Mouse (Mus musculus): ENCODE measurements around the gene Rpain. TPM values are rescaled to one million over a fixed set of nuclear protein-coding genes. Genes with fewer than 3 reads are reported as not detected.

Gene Rpain
- total RNA-seq (2021) = 10 to 100 TPM; 18.1 to 19.0 TPM
- long read RNA-seq, experiment 1, partial matches to known transcripts = 0 of 17 reads
- long read RNA-seq, experiment 1, other reads (novel, unspliced or antisense) = 11 of 17 reads
- long read RNA-seq, experiment 2, transcript Rpain-201 (7 exons, 1,100 nt) = major isoform, 6 of 21 reads
- long read RNA-seq, experiment 2, partial matches to known transcripts = 0 of 21 reads
- long read RNA-seq, experiment 2, other reads (novel, unspliced or antisense) = 14 of 21 reads

DNA sequence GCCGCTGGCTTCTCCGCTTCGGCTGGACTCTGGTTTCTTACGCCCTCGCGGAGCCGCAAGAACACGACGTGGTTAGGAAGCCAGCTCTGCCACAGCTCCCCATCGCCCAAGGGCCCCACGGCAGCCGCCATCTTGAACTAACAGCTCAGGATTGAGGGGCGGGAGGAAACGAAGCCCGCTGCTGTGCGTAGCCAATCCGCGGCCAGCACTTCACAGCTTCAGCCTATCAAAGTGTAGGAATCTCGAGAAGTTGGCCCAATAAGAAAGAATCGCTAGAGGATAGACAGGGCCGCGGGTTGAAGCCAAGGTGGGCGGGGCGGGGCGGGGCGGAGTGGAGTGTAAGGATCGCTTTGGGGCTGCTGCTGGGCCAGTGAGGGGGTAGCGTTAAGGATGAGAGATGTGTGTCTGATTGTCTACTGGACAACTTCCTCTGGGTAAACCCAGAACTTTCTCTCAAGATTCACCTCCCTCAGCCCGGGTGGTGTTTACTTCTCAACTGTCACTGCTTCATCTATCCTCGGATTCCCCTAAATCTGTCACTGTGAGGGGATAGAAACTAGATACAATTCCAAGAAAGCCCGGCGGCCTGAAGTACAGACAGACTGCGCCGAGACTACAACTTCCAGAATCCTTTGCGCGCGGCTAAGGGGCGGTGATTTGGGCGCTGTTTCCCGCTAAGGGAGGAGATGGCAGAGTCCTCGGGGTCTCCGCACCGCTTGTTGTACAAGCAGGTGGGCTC lies at the start of gene Rpain, which contains the start of gene Nup88:
TSS of gene Rpain (plus strand) at position 393 of the 739 bp plus-strand sequence.
TSS of gene Nup88 (minus strand) at position 153 of the 739 bp plus-strand sequence.
- peak; percentile 80 to 91 for DNase-seq (ENCODE audit: low spot score in 2 of 2)

DNA sequence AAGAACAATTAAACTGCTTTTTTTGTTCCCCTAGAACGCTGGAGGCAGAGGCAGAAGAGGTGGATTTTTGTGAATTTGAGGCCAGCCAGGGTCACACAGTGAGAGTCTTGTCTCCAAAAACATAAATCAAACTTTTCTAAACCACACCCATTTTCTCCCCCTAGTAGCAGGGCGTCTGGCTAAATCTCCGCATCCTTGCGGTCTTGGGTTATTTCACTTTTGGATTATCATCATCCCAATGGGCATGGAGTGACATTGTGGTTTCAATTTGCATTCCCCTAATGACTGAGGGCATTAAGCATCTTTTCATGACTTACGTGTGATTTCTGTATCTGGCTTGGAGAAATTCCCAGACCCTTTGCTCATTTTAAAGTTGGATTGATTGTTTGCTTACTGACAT lies 38.6 kb upstream of the Rpain start:
- no peak for DNase-seq (ENCODE audit: low spot score in 2 of 2)

DNA sequence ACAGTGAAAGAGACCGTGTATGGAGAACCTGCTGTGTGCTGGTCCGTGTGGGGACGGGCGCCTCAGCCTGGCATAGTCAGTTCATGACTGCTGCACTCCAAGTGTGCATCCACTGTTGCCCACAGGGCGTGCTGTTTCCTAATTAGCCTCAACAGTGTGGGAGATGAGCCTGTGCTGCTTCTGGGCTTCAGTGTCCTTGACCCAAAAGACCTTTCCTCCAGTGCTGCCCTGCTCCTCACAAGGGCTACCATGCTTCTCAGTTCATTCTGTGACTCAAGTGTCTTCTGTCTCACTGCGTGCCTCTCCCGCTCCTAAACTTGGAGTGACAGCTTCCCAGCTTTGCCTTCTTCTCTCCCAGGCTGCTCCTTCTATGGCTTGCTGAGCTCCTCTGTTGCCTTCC lies 34.7 kb upstream of the Rpain start:
- DNase-seq (ENCODE audit: low spot score in 2 of 2) = no peak

DNA sequence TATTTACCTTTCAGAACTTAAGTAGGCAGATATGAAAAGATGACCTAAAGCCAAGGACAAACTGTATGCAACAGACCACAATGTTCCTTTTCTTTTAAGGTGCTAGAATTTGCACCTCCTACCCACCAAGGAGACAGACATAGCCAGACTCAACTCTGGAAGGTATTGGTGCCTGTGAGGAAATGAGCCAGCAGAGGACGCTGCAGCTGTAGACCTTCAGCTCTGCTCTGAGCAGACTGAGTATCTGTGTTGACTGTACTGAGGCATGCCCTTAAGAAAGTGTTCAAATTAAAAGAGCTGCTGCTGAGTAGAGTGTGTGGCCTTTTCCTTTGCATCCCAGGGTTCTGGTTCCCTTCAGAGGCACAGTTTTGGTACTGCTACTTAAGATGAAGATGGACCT lies 27.4 kb upstream of the Rpain start:
- DNase-seq (ENCODE audit: low spot score in 2 of 2) = no peak

DNA sequence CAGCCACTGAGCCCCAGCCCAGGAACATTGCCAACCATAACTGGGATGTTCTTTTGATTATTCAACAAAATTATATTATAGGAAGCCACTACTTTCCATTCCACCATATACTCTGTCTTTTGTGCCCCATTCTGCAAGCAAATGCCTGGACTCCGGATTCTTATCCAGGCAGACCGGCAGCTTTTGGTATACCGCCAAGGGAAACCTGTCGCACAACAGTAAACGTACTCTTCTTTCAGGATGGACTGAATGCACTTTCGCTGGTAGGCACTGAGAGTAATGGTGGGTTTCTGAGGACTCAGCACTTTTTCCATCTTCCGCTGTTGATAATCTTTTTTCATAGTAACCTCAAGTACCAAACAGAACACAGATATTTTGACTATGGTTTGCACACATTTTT lies 26.4 kb upstream of the Rpain start:
- DNase-seq (ENCODE audit: low spot score in 2 of 2) = no peak

DNA sequence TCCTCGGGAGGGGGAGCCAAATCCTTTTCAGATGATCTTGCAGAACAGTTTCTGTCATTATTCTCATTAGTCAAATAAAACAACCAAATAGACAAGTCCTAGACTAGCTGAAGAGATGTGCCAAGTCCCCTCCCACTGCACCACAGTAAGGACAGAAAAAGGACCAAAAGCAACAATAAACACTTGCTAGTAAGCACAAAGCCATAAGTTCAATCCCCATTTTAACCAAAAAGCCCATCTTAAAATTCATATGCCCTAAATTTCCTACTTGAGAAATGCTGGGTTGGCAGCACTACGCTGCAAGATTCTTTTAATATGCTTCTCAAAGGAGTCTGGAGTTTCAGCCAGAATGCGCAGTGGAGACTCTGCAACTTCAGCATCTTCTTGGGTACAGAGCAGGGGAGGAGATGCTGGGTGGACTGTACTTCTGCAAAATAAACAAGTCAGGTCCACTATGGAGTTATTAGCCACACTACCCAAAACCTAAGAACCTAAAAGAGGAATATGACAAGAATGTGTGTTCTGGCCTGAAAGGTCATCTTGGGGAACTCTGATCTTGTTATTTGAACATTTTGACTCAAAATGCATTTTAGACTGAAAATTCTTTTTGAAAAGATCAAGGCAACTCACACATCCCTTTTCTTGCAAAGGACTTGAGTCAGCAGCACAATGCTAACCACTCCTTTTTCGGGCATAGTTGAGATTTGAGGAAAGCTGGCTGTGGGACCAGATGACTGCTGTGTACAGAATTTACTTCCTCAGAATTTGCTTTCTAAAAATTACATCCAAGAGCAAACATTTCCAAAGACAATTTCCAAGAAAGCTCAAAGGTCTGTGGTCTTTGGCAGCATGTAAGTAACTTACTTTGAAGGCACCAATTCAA lies 24.8 kb upstream of the Rpain start:
- no peak for DNase-seq (ENCODE audit: low spot score in 2 of 2)

DNA sequence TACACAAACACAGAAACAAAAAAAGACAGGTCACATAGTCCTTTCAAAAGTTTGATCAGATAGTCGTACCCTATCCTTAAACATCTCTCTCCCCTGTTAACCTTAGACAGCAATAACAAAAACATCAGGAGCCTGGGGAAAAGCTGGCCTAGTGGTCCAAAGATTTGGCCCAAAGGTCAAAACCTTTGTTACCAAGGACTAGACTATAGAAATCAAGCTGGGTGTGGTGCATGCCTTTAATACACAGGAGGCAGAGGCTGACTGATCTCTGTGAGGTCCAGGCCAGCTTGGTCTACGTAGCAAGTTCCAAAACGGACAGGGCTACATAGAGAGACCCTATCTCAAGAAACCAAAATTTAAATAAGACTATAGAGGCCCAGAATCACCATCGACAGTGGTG lies 15.3 kb upstream of the Rpain start:
- no peak for DNase-seq (ENCODE audit: low spot score in 2 of 2)

DNA sequence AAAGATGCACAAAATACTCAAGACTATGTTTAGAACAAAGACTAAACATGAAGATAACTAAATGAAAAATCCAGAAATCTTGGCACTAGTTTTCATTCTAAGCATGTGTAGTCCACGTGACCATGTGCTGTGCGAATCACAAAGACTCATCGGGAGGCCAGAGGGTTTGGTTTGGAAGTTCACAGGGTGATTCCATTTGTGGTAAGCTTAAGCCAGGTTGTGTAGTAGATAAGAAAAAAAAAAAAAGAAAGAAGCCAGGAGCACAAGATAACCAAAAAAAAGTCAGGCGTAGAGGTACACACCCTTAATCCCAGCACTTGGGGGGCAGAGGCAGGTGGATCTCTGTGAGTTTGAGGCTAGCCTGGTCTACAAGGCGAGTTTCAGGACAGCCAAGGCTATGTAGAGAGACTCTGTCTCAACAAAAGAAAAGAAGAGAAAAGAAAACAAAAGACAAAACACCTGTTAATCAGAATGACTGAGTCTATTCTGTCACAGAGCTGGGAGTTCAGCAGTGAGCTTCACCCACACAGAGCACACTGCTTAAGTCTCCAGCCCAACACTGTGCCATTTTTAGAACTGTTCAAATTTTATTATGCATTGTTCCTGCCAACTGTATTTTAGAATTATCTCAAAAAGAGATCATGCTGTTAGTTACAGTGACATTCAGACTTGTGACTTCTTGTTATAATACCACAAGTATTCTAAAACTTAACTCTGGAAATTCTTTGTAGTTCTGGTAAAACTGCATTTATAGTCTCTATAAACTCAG lies 9.0 kb upstream of the Rpain start:
- no peak for DNase-seq (ENCODE audit: low spot score in 2 of 2)

DNA sequence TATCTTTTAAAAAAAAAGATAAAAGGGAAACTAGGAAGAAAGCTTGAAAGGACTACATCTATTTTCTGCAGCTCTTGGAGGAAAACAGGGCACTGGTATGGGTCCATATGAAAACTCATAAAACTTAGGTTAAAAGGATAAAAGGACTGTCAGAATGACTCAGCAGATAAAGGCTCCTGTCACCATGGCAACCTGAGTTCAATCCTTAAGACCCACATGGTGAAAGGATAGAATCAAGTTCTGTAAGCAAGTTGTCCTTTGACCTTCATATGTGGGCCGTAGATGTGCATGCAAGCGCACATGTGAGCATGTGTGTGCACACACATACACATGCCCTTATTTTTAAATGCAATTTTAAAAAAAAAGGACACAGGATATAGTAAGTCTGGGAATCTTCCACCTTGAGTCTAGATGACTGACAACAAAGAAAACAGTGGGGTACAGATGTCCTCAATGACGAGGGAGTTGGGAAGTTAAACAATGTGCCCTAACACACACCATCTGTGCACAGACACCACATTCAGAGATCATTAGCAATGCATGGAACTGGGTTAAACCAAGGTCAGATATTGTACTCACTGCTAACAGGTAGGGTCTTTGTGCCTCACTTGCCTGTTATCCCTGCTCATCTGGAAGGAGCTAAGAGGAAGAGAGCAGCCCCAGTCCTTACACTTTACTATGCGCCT lies 5.6 kb upstream of the Rpain start:
- no peak for DNase-seq (ENCODE audit: low spot score in 2 of 2)

DNA sequence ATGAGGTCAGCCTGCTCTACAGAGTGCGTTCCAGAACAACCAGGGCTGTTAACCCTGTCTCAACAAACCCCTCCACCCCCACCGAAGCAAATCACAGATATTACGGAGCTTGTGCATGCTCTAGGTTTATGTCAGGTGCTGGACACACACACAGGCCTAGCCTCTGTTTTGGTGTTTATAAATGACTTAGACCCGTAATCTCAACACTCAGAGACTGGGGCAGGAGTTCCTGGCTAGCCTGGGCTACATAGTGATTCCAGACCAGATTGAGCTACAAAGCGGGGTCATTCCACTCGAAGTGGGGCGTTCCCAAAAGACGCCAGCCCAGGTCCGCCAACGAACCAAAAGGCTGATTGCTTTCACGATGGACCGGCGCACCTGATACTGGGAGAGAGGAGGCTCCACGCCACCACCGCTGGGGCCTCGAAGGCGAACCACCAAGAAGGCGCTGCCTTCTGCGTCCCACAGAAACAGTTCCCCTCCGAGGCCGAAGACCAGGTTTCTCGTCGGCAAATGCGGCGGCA lies 680 bp upstream of the Rpain start:
- no peak for DNase-seq (ENCODE audit: low spot score in 2 of 2)

DNA sequence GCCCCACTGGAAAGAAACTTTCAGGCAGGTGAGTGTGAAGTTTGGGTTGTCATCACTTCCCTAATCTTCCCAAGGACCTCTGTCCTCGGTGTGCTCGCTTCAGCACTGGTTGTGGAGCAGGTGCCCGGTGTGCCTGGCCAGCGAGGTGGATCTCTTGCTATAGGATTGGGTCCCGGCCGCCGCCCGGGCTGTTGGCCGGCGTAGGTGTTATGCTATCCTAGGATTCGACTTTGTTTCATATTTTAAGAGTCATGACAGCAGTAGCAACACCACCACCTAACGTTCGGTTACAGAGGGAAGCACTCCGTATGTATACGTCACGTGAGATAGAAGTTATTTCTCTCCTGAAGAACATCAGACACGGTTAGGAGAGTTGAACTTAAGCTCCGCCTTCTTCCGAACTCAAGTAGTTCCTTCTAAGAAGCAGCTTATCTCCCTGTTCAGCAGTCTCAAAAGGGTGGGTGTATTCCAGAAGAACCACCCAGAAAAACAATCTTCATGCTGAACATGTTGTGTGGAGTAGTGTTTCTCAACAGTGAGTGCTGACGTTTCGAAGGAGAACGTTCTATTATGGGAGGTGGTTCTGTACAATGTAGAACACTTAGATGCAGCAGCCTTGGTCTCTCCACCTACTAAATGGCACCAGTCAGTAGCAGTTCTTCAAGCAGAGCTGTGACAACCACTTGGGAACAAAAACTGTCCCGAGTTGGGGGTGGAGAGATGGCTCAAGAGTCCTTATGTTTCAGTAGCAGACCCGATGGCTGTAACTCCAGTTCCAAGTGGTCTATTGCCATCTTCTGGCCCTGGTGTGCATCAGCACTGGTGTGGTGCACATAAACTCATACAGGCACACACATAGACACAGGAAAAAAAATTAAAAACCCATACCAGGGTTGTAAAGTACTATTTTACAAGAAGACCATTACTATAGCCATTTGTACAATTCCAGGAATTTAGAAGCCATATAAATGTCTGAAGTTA lies 837 bp downstream of the Rpain start:
- no peak for DNase-seq (ENCODE audit: low spot score in 2 of 2)

DNA sequence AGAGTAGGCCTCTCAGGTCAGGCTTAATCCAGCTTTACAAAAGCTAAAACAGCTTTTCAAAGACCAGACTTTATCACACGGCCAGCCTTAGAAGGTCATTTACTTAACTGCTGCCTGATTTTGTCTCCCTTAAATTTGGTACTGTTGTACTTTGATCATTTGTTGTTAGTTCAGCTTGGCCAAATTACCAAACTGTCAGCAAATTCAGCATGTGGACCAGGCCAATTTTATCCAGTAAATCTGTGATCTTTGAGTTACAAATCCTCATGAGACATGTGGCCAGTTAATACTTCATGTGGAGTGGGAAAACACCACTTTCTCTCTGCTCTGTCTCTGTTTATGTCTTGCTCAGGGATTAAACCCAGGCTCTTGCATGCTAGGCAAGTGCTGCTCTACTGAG lies 2.6 kb downstream of the Rpain start:
- no peak for DNase-seq (ENCODE audit: low spot score in 2 of 2)

DNA sequence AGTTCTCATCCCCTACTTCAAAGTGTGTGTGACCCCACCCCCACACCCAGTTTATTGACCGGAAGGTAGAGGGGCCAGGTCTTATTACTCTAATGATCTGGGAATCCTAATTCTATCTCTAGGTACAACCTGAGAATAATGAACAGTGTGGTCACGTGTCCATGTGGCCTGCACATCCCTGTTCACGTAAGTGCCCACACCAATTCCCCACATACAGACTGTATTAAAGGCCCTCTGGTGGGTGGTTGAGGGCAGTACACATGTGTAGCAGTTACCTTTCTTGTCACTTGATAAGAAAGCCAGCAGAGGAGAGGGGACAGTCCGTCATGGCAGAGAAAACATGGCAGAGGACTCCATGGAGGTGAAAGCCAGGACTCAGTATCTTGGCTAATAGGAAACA lies 3.9 kb downstream of the Rpain start:
- no peak for DNase-seq (ENCODE audit: low spot score in 2 of 2)

DNA sequence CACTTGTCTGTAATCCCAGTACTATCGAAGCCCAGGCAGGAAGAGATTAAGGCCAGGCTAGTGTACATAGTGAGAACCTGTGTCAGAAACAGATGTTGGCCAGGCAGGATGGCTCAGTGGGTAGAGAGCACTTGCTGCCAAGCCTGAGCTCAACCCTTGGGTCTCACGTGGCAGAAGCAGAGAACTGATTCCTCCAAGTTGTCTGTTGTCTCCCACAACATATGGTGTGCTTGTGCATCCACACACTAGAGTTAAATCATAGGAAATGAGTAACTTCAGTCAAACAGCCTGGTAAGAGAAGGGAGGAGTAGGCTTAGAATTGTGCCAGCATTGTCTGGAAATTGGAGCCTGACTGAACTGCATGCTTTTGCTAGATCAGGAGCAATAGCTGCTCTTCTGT lies 5.2 kb downstream of the Rpain start:
- DNase-seq (ENCODE audit: low spot score in 2 of 2) = no peak

DNA sequence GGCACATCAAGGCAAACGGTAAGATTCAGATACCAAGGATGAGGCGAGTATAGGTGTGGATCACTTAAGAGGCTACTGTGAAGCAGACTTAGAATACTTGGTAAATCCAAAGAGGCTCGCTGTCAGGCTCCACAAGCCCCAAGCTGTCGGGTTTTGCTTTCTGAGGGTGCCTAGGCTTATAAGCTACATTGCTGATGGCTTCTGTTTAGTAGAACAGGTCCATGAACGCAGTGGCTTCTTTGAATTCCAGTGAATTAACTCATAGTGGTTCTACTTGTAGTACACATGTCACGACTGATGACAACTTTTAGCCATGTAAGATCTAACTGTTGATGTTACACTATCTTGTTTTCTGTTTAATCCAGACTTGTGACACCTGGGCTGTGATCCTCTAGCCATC lies 7.3 kb downstream of the Rpain start:
- DNase-seq (ENCODE audit: low spot score in 2 of 2) = no peak

DNA sequence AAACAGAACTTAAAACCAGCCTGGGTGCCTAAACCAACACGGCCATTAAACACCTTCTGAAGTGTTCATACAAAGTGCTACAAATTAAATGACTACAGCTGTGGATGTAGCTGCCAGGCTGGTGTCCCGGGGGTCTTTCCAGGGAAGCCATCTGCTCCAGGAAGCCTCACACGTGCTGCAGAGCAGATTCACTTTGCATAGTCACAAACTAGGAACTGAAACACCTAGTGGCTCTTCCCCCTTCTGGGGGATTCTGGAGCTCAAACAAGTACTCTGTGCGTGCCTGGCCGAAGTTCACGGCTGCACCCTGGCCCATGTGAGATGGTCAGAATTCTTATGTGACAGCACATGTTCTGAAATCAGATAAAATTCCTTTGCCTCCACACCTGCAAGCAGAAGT lies 10.2 kb downstream of the Rpain start:
- DNase-seq (ENCODE audit: low spot score in 2 of 2) = no peak

DNA sequence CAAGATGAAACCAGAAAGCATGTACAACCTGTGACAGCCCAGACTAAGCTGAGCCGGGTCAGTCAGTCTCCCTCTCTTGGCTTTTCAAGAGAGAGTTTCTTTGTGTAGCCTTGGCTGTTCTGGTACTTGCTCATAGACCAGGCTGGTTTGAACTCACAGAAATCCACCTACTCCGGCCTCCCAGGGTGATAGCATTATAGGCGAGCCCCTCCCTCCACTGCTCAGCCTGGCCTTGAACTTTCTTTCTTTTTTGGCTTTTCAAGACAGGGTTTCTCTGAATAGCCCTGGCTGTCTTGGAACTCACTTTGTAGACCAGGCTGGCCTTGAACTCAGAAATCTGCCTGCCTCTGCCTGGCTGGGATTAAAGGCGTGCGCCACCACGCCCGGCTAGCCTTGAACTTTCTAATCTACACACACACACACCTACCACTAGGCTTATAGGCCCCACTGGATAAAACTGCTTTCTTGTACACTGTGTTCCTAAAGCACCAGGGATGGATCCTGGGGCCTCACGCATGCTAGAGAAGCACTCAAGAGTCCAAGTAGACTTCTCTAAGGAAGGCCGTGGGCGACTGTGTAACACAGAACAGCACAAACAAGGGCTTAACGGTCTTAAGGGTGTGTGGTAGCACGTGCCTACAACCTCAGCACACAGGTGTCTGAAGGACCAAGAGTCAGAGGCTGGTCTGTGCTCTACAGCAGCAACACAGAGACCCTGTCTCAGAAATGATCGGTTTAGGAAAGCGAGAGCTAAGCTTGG lies 10.9 kb downstream of the Rpain start:
- DNase-seq (ENCODE audit: low spot score in 2 of 2) = no peak

DNA sequence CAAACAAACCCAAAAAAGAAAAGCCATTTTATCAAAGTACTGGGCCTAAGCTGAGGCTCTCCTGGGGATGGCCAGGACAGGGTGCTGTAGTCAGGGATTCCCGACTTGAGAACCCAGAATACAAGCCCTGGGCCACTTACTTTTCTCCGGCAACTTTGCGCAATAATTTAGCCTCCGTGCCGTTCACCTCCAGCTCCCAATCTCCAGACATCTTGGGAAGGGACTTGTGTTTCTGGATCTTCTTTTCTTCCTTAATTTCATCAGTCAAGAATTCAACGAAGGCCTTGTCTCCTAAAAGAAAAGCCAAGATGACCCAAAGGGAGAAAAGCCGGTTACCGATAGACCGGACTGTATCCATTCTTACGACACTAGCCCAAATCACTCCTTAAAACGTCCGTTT lies 12.0 kb downstream of the Rpain start:
- DNase-seq (ENCODE audit: low spot score in 2 of 2) = no peak

Data from gastrocnemius, postnatal 4 days (tissue).